Mouse (Mus musculus) liver, embryonic 15.5 days (tissue): ENCODE data around the gene Sema4b. TPM values are rescaled to one million over a fixed set of nuclear protein-coding genes. Genes with fewer than 3 reads are reported as not detected.
A peak's percentile ranks its signal among the peaks of the same experiment; 100 is the strongest.

Source experiments
- ATAC-seq: fragments of 200-750 bp; cut with Nextera tagmentation; 2 replicates; pipeline ENCODE4 v1.8.0; 2017; ENCODE audit warnings: moderate number of reproducible peaks, mild to moderate bottlenecking, moderate library complexity; ENCODE audit not compliant: insufficient read depth
- H3K27ac ChIP-seq: fragments of 300-500 bp; sonication (generic); replicated peaks from 2 replicates; pipeline ENCODE4 v1.5.1; 2015; ENCODE audit warnings: mild to moderate bottlenecking, inconsistent platforms
- H3K27me3 ChIP-seq: fragments of 300-500 bp; sonication (generic); 2 replicates; pipeline ENCODE4 v1.6.1; 2015; ENCODE audit warnings: mild to moderate bottlenecking, inconsistent platforms
- H3K36me3 ChIP-seq: fragments of 300-500 bp; sonication (generic); replicated peaks from 2 replicates; pipeline ENCODE4 v1.6.1; 2015; ENCODE audit warnings: moderate library complexity, mild to moderate bottlenecking, inconsistent platforms
- H3K4me1 ChIP-seq: fragments of 300-500 bp; sonication (generic); replicated peaks from 2 replicates; pipeline ENCODE4 v1.6.1; 2015; ENCODE audit warnings: inconsistent platforms
- H3K4me2 ChIP-seq: fragments of 300-500 bp; sonication (generic); 2 replicates; pipeline ENCODE4 v1.6.1; 2015; ENCODE audit warnings: moderate library complexity, mild to moderate bottlenecking, inconsistent platforms
- H3K4me3 ChIP-seq: fragments of 300-500 bp; sonication (generic); replicated peaks from 2 replicates; pipeline ENCODE4 v1.5.1; 2015; ENCODE audit warnings: mild to moderate bottlenecking, inconsistent platforms
- H3K9ac ChIP-seq: fragments of 300-500 bp; sonication (generic); 2 replicates; pipeline ENCODE4 v1.6.1; 2015; ENCODE audit warnings: moderate library complexity, mild to moderate bottlenecking, inconsistent platforms
- H3K9me3 ChIP-seq: fragments of 300-500 bp; sonication (generic); replicated peaks from 2 replicates; pipeline ENCODE4 v1.6.1; 2016; ENCODE audit warnings: inconsistent platforms
- WGBS: fragments of 180-500 bp; shearing (Covaris S2); methylation state at CpG from one replicate; pipeline ENCODE4 v1.1.7; 2015; ENCODE audit warnings: mixed read lengths; ENCODE audit not compliant: insufficient replicate concordance; 5-methylcytosine and 5-hydroxymethylcytosine counted together
- polyA plus RNA-seq: library from polyadenylated mRNA; unstranded; fragments of >200 nt; fragmentation: Nextera tagmentation; extraction: Ambion mirVana; gene quantifications from 2 replicates; pipeline ENCODE4 v1.2.1, GENCODE M21; 2015

Gene Sema4b
- polyA plus RNA-seq, 1 experiment from 2014 or later: 15.2 TPM

- Histone ChIP-seq H3K27ac (peak within 1 kb of the TSS; percentile 79), H3K9me3 (no peaks in the 10 kb centered on the region), H3K36me3 (no peaks in the 10 kb centered on the region), H3K4me1 (peaks cover 16% of the 10 kb centered on the region), H3K27me3 (no peaks in the 10 kb centered on the region), H3K4me2 (peak within 1 kb of the TSS; percentile 95), H3K4me3 (peak within 1 kb of the TSS; percentile 77), H3K9ac (peak within 1 kb of the TSS; percentile 80)
- peak; percentile 98 for ATAC-seq
- under 1% methylated on average over 48 of the region's 48 CpGs for WGBS
Measured at GRCm38 (mm10) chr7:80246148-80246721, 59.6 kb downstream of the Sema4b start, which contains the start of gene Ttll13. Gene Ttll13 (plus strand): TSS chr7:80246376.

GRCm38 (mm10) chr7:80246859-80247258 lies 60.2 kb downstream of the Sema4b start:
- peak overlapping the region; percentile 95 for H3K4me2 ChIP-seq
- H3K27me3 ChIP-seq: no peaks in the 10 kb centered on the region
- peak overlapping the region; percentile 80 for H3K9ac ChIP-seq
- no peaks in the 10 kb centered on the region for H3K9me3 ChIP-seq
- H3K27ac ChIP-seq: peak overlapping the region; percentile 31; the same call in 1 of the 2 replicates
- ATAC-seq: no peak
- peaks cover 16% of the 10 kb centered on the region for H3K4me1 ChIP-seq
- no peaks in the 10 kb centered on the region for H3K36me3 ChIP-seq
- H3K4me3 ChIP-seq: peak overlapping the region; percentile 77
- 13% methylated on average over 7 of the region's 7 CpGs for WGBS

GRCm38 (mm10) chr7:80252437-80252836 lies 65.8 kb downstream of the Sema4b start:
- no peak overlapping the region for H3K27ac ChIP-seq
- H3K4me3 ChIP-seq: no peak overlapping the region
- 80% methylated on average over 7 of the region's 7 CpGs for WGBS
- no peak for ATAC-seq
- H3K9me3 ChIP-seq: no peaks in the 10 kb centered on the region
- H3K4me2 ChIP-seq: no peak overlapping the region
- peaks cover 12% of the 10 kb centered on the region for H3K4me1 ChIP-seq
- H3K9ac ChIP-seq: no peak overlapping the region
- H3K27me3 ChIP-seq: peaks cover 6% of the 10 kb centered on the region
- H3K36me3 ChIP-seq: no peaks in the 10 kb centered on the region

DNA sequence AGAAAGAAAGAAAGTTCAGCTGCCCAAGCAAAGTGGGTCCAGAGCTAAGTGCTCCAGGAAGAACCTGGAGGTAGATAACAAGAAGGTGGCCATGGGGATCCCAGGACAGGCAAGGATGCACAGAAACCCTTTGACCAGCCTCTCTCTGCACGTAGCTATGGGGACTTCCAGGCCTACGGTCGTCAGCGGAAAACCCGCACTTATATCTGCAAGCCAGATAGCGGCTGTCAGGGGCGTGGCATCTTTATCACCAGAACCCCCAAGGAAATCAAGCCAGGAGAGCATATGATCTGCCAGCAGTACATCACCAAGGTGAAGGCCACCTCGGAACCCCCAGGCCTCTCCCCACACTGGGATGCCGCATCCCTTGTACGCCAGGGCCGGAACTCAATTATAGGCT lies 66.2 kb downstream of the Sema4b start:
- Histone ChIP-seq H3K36me3 (no peaks in the 10 kb centered on the region), H3K4me3 (no peak overlapping the region), H3K27me3 (peaks cover 6% of the 10 kb centered on the region), H3K9me3 (no peaks in the 10 kb centered on the region), H3K4me2 (peak overlapping the region; percentile 18), H3K4me1 (peaks cover 12% of the 10 kb centered on the region), H3K9ac (no peak overlapping the region), H3K27ac (no peak overlapping the region)
- WGBS: 35% methylated on average over 11 of the region's 11 CpGs
- ATAC-seq: no peak

DNA sequence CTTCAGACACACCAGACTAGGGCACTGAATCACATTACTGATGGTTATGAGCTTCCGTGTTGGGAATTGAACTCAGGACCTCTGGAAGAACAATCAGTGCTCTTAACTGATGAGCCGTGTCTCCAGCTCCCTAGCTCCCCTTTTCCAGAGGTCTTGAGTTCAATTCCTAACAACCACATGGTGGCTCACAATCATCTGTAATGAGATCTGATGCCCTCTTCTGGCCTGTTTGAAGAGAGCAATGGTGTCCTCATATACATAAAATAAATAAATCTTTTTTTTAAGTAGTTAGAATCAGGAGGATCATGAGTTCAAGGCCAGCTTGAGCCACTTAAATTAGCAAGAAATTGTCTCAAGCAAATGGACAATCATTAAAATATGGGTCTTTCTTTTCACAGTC lies 69.3 kb downstream of the Sema4b start:
- H3K9ac ChIP-seq: no peak overlapping the region
- peaks cover 22% of the 10 kb centered on the region for H3K4me1 ChIP-seq
- no peaks in the 10 kb centered on the region for H3K9me3 ChIP-seq
- H3K27ac ChIP-seq: no peak overlapping the region
- no peak overlapping the region for H3K4me2 ChIP-seq
- 61% methylated on average over 2 of the region's 2 CpGs for WGBS
- H3K27me3 ChIP-seq: peaks cover 27% of the 10 kb centered on the region
- H3K4me3 ChIP-seq: no peak overlapping the region
- H3K36me3 ChIP-seq: no peaks in the 10 kb centered on the region
- no peak for ATAC-seq

DNA sequence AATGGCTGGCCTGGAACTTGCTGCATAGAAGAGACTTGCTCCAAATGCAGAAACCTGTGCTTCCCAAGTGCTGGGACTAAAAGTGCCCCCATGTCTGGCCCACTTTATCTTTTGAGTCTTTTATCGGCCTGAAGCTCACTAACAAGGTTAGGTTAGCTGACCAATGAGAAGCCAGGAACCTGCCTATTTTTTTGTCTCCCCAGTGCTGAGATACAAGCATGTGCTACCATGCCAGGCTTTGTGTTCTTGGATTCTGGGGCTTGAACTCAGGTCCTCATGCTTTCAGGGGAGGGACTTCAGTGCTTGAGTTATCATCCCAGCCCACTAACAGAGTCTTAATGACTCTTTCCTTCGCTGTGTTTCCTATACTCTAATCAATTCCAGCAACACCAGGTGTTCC lies 71.1 kb downstream of the Sema4b start:
- H3K27ac ChIP-seq: no peak overlapping the region
- no peak overlapping the region for H3K4me2 ChIP-seq
- H3K4me1 ChIP-seq: peaks cover 28% of the 10 kb centered on the region
- no peak overlapping the region for H3K4me3 ChIP-seq
- peaks cover 27% of the 10 kb centered on the region; the same call in 1 of the 2 replicates for H3K27me3 ChIP-seq
- H3K36me3 ChIP-seq: no peaks in the 10 kb centered on the region
- ATAC-seq: no peak
- no peaks in the 10 kb centered on the region for H3K9me3 ChIP-seq
- WGBS: 43% methylated on average over 2 of the region's 2 CpGs
- H3K9ac ChIP-seq: no peak overlapping the region

DNA sequence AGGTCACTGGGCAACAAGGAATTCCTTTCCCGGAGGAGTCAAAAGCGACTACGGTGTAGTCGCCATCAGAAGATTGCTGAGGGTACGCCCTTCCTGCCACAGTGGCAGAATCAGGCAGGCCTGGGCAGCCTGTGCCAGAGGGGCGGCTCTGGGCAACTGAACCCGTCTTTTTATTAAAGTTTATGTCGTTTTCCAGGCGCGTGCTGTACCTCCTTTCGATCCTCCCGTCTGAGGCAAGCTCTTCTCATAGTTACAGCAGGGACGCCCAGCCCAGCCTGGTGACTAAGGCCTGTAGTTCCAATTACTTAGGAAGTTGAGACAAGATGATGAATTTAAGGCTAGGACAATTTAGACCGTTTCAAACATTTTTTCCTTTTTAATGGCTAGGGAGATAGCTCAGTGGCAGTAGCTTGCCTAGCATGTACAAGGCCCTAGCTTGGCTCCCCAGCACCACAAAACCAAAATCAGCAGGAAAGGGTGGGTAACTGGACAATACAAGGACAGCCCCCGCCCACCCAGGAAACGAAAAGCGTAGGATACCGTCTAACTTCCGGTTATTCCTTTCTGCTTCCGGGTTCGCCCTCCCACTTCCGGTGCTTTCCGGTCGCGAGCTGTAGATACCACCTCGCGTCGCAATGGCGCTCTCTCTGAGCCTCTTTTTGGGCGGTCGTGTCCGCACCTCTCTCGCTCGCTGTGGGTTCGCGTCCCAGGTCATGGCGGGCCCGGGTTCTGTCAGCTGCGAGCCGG lies 74.2 kb downstream of the Sema4b start, which contains the start of gene Ngrn:
TSS of gene Ngrn (plus strand) at position 591 of the 747 bp plus-strand sequence.
- 23% methylated on average over 40 of the region's 40 CpGs for WGBS
- H3K27ac ChIP-seq: peak within 1 kb of the TSS; percentile 86
- peak within 1 kb of the TSS; percentile 85 for H3K9ac ChIP-seq
- peak within 1 kb of the TSS; percentile 78 for H3K4me2 ChIP-seq
- peaks cover 27% of the 10 kb centered on the region for H3K36me3 ChIP-seq
- H3K4me1 ChIP-seq: peaks cover 23% of the 10 kb centered on the region
- no peaks in the 10 kb centered on the region for H3K9me3 ChIP-seq
- peaks cover 21% of the 10 kb centered on the region; the same call in 1 of the 2 replicates for H3K27me3 ChIP-seq
- H3K4me3 ChIP-seq: peak within 1 kb of the TSS; percentile 80
- ATAC-seq: peak; percentile 85

DNA sequence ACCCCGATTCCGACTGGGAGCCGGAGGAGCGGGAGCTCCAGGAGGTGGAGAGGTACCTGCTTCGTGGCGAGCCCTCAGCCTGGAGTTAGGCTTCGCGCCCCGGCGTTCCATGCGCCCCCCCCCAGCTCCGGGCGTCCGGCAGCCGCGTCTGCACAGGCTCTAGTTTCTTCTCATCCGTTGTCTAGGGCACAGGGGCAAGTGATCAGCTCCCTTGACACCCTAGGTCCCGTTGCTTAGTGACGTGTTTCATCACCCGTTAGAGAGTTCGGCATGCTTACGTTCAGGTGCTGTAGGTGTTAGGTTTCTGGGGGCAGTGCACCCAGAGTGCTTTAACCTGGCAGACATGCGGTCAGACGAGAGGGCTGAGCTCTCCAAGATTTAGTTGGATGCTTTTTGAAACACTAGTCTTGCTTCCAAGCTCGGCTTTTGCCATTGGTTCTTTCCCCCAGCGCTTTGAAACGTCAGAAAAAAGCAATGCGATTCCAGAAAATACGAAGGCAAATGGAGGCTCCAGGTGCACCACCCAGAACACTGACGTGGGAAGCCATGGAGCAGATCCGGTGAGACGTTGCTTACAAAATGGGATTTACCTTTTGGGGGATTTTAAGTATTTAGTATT lies 74.8 kb downstream of the Sema4b start:
- peaks cover 34% of the 10 kb centered on the region for H3K36me3 ChIP-seq
- peaks cover 23% of the 10 kb centered on the region for H3K4me1 ChIP-seq
- peak overlapping the region; percentile 78 for H3K4me2 ChIP-seq
- H3K9me3 ChIP-seq: no peaks in the 10 kb centered on the region
- H3K27me3 ChIP-seq: peaks cover 21% of the 10 kb centered on the region; the same call in 1 of the 2 replicates
- peak overlapping the region; percentile 85 for H3K9ac ChIP-seq
- under 1% methylated on average over 32 of the region's 32 CpGs for WGBS
- H3K4me3 ChIP-seq: peak overlapping the region; percentile 80
- ATAC-seq: peak; percentile 65
- H3K27ac ChIP-seq: peak overlapping the region; percentile 86

DNA sequence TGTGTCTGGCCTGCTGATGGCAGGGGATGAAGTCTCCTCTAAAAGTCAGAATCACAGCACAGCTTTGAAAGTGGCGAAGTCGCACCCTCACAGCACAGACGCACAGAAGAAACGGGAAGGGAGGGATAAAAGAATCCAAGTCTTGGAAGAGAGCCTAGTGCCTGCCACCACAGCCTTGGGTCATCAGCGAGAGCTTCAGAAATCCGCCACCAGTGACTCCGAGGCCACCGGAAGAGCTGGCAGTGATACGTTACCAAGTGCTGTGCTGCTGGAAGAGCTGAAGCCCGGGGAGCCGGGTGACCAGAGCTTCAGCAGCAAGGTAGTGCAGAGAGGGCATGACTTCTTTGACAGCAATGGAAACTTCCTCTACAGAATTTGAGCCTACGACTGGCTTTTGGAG lies 78.0 kb downstream of the Sema4b start:
- Histone ChIP-seq H3K4me3 (no peak overlapping the region), H3K9me3 (no peaks in the 10 kb centered on the region), H3K27me3 (peaks cover 5% of the 10 kb centered on the region; the same call in 1 of the 2 replicates), H3K9ac (no peak overlapping the region), H3K36me3 (peaks cover 40% of the 10 kb centered on the region), H3K27ac (no peak overlapping the region), H3K4me2 (no peak overlapping the region), H3K4me1 (peaks cover 35% of the 10 kb centered on the region)
- no peak for ATAC-seq
- WGBS: 91% methylated on average over 12 of the region's 12 CpGs

- Histone ChIP-seq H3K4me1 (peaks cover 31% of the 10 kb centered on the region), H3K36me3 (peaks cover 43% of the 10 kb centered on the region), H3K9me3 (no peaks in the 10 kb centered on the region), H3K9ac (no peak overlapping the region), H3K4me3 (no peak overlapping the region), H3K4me2 (no peak overlapping the region), H3K27ac (no peak overlapping the region), H3K27me3 (no peaks in the 10 kb centered on the region)
- 58% methylated on average over 1 of the region's 1 CpGs for WGBS
- ATAC-seq: no peak
Measured at GRCm38 (mm10) chr7:80267764-80268163, 81.1 kb downstream of the Sema4b start.
